ENCODE assay signal across 23 mouse cellular contexts in genomic region chr5:3620486-3620885, GRCm38 (mm10). TPM values are rescaled to one million over a fixed set of nuclear protein-coding genes. Genes with fewer than 3 reads are reported as not detected.
DNase-seq lines count a peak whose midpoint lies in the region; ATAC-seq lines count a peak whose summit lies in the region.
"Had no signal": no experiment of that assay in that cellular context is flagged by ENCODE, and none has a peak within 500 bp of the region (broad histone marks: within the 10 kb centered on the region; RNA-seq: fewer than 3 reads in every experiment).

No protein-coding gene starts in this region.

- 84% methylated on average over 7 of the region's 7 CpGs for WGBS in neural tube, embryonic 15.5 days

- H3K4me1 ChIP-seq in neural tube, embryonic 15.5 days, result no peaks in the 10 kb centered on the region
- H3K4me1 ChIP-seq: embryonic facial prominence, embryonic 13.5 days; forebrain, embryonic 12.5 days; heart, embryonic 13.5 days; intestine, embryonic 15.5 days had no signal

- H3K4me3 ChIP-seq in neural tube, embryonic 15.5 days (replicated peaks), result no peak overlapping the region
- H3K4me3 ChIP-seq: embryonic facial prominence, embryonic 13.5 days; forebrain, embryonic 12.5 days; gastrocnemius, adult 2 months; heart, embryonic 13.5 days; intestine, embryonic 15.5 days had no signal

- ATAC-seq in neural tube, embryonic 15.5 days (ENCODE audit: low FRiP score), result no peak
- ATAC-seq: forebrain, embryonic 16.5 days; intestine, embryonic 15.5 days had no signal

- H3K36me3 ChIP-seq in neural tube, embryonic 15.5 days, result peaks cover 61% of the 10 kb centered on the region

- H3K27ac ChIP-seq in neural tube, embryonic 15.5 days (replicated peaks), result no peak overlapping the region
- H3K27ac ChIP-seq: embryonic facial prominence, embryonic 13.5 days; forebrain, embryonic 12.5 days; gastrocnemius, adult 2 months; heart, embryonic 13.5 days; hindbrain, embryonic 14.5 days; intestine, embryonic 15.5 days had no signal

- no peaks in the 10 kb centered on the region for H3K27me3 ChIP-seq in neural tube, embryonic 15.5 days (replicated peaks)
- H3K27me3 ChIP-seq: embryonic facial prominence, embryonic 13.5 days; forebrain, embryonic 12.5 days; heart, embryonic 13.5 days; intestine, embryonic 15.5 days had no signal

- H3K4me2 ChIP-seq in neural tube, embryonic 15.5 days, result no peak overlapping the region
- H3K4me2 ChIP-seq: embryonic facial prominence, embryonic 13.5 days; forebrain, embryonic 12.5 days; heart, embryonic 13.5 days; hindbrain, embryonic 14.5 days; intestine, embryonic 15.5 days had no signal

- intact Hi-C loops in left cerebral cortex, postnatal 4 days (cut with DNase I), result no loop called here
- intact Hi-C loops in heart, postnatal 25 days (cut with DNase I), result no loop called here

- DNase-seq in left cerebral cortex, postnatal 4 days, result peak; percentile 34
- DNase-seq in left cerebral cortex, adult 18-20 months (ENCODE audit: low spot score in 2 of 2), result no peak
- DNase-seq in cerebellum, adult 8-10 months, result peak; percentile 61
- peak; percentile 55 to 76 for DNase-seq in cerebellum, postnatal 14 days
- no peak for DNase-seq in heart, postnatal 25 days (ENCODE audit: low spot score)
- DNase-seq in gastrocnemius, postnatal 4 days (ENCODE audit: low spot score in 2 of 2), result no peak
- DNase-seq: adrenal gland, postnatal 10 days; gastrocnemius, adult 2 months; gastrocnemius, postnatal 25 days; heart, adult 11 months; kidney, adult 18-20 months had no signal

- no peak overlapping the region for H3K9ac ChIP-seq in neural tube, embryonic 15.5 days (replicated peaks)
- H3K9ac ChIP-seq: embryonic facial prominence, embryonic 13.5 days; forebrain, embryonic 12.5 days; heart, embryonic 13.5 days; hindbrain, embryonic 14.5 days; intestine, embryonic 15.5 days had no signal

- no peaks in the 10 kb centered on the region for H3K9me3 ChIP-seq in neural tube, embryonic 15.5 days (replicated peaks)
- H3K9me3 ChIP-seq: embryonic facial prominence, embryonic 13.5 days; forebrain, embryonic 12.5 days; heart, embryonic 13.5 days; intestine, embryonic 15.5 days had no signal

RNA-seq across cellular contexts. Expression of gene Rbm48, which starts 24.1 kb away (rescaled TPM):
- total RNA-seq in left cerebral cortex, postnatal 4 days (2021), result 10 to 100 TPM; 12.4 to 13.1 TPM
- 10 to 100 TPM; 11.9 to 14.6 TPM for total RNA-seq in left cerebral cortex, adult 18-20 months (2021)
- 1 to 10 TPM; 4.8 to 6.5 TPM for total RNA-seq in heart, postnatal 25 days (2021)
- 13.5 and 14.0 TPM in 2 replicates for polyA plus RNA-seq in neural tube, embryonic 15.5 days (2015; fragmentation: Nextera tagmentation; extraction: Ambion mirVana)
- total RNA-seq in gastrocnemius, postnatal 4 days (2021), result 1 to 10 TPM; 7.4 to 7.6 TPM

RNA-seq across cellular contexts. Expression of gene Pex1, which starts 24.6 kb away (rescaled TPM):
- total RNA-seq in left cerebral cortex, postnatal 4 days (2021), result 10 to 100 TPM; 29.7 to 36.3 TPM
- 10 to 100 TPM; 22.0 to 26.8 TPM for total RNA-seq in left cerebral cortex, adult 18-20 months (2021)
- 1 to 10 TPM; 8.8 to 10.0 TPM for total RNA-seq in heart, postnatal 25 days (2021)
- polyA plus RNA-seq in neural tube, embryonic 15.5 days (2015; fragmentation: Nextera tagmentation; extraction: Ambion mirVana), result 23.3 and 24.9 TPM in 2 replicates
- 10 to 100 TPM; 10.4 to 11.6 TPM for total RNA-seq in gastrocnemius, postnatal 4 days (2021)

RNA-seq across cellular contexts. Expression of gene Tmbim7, which starts 30.5 kb away (rescaled TPM):
- not detected for total RNA-seq in left cerebral cortex, postnatal 4 days (2021)
- total RNA-seq in left cerebral cortex, adult 18-20 months (2021), result not detected
- not detected for total RNA-seq in heart, postnatal 25 days (2021)
- not detected in 2 replicates for polyA plus RNA-seq in neural tube, embryonic 15.5 days (2015; fragmentation: Nextera tagmentation; extraction: Ambion mirVana)
- not detected for total RNA-seq in gastrocnemius, postnatal 4 days (2021)
- total RNA-seq: adrenal gland, postnatal 10 days; adrenal gland, postnatal 4 days; gastrocnemius, adult 2 months; gastrocnemius, postnatal 25 days; hematopoietic stem cell, adult 5-6 weeks; MEL had no signal
- polyA plus RNA-seq: C2C12; embryonic facial prominence, embryonic 13.5 days; forebrain, embryonic 12.5 days; forebrain, embryonic 16.5 days; heart, embryonic 13.5 days; heart, postnatal 0 days; hindbrain, embryonic 14.5 days; intestine, embryonic 15.5 days had no signal

RNA-seq across cellular contexts. Expression of gene Gatad1, which starts 36.5 kb away (rescaled TPM):
- 100 to 1,000 TPM; 100 to 103 TPM for total RNA-seq in left cerebral cortex, postnatal 4 days (2021)
- total RNA-seq in left cerebral cortex, adult 18-20 months (2021), result 100 to 1,000 TPM; 124 to 133 TPM
- total RNA-seq in heart, postnatal 25 days (2021), result 10 to 100 TPM; 95.4 to 98.0 TPM
- polyA plus RNA-seq in neural tube, embryonic 15.5 days (2015; fragmentation: Nextera tagmentation; extraction: Ambion mirVana), result 60.7 and 61.3 TPM in 2 replicates
- 10 to 100 TPM; 80.8 to 99.8 TPM for total RNA-seq in gastrocnemius, postnatal 4 days (2021)

RNA-seq across cellular contexts. Expression of gene 1700109H08Rik, which starts 49.1 kb away (rescaled TPM):
- total RNA-seq in left cerebral cortex, postnatal 4 days (2021), result 1 to 10 TPM; 4.5 to 6.9 TPM
- 1 to 10 TPM; 4.1 to 4.6 TPM for total RNA-seq in left cerebral cortex, adult 18-20 months (2021)
- 1 to 10 TPM; 1.4 to 1.6 TPM for total RNA-seq in heart, postnatal 25 days (2021)
- polyA plus RNA-seq in neural tube, embryonic 15.5 days (2015; fragmentation: Nextera tagmentation; extraction: Ambion mirVana), result 2.4 and 2.7 TPM in 2 replicates
- total RNA-seq in gastrocnemius, postnatal 4 days (2021), result 10 to 100 TPM in 1 of 2 experiments, 1 to 10 TPM in 1; 7.1 to 10.4 TPM

Comparison
In these comparisons a context has a peak if more than half of its experiments do, and no peak if none do; other contexts are left out.
1. DNase-seq: peak in left cerebral cortex, postnatal 4 days (single experiment), cerebellum, adult 8-10 months (single experiment) and cerebellum, postnatal 14 days (2 of 2); none in left cerebral cortex, adult 18-20 months (0 of 2), heart, postnatal 25 days (single experiment) and gastrocnemius, postnatal 4 days (0 of 2).